Mouse (Mus musculus) heart, adult 2 months (tissue): ENCODE data around the gene Plscr2.

Experiments used
- CTCF ChIP-seq: fragments of 200-600 bp; IDR thresholded peaks from 2 replicates; pipeline ENCODE4 v1.8.1; 2022; ENCODE audit warnings: antibody characterized with exemption, mild to moderate bottlenecking, moderate library complexity
- EP300 ChIP-seq: fragments of 200-500 bp; IDR thresholded peaks from 2 replicates; pipeline ENCODE4 v1.6.1; 2011; ENCODE audit warnings: low read depth, low read length, control low read depth; ENCODE audit not compliant: insufficient read depth

- TF ChIP-seq CTCF: no peak
- TF ChIP-seq EP300: no peak
These were observed 46.3 kb upstream of the Plscr2 start for GRCm38 (mm10) chr9:92228867-92229832.
